Mouse (Mus musculus) olfactory bulb, adult 2 months (tissue): Measurements from ENCODE around the gene Klc3.

ENCODE experiments used
- CTCF ChIP-seq: fragments of 200-500 bp; IDR thresholded peaks from 2 replicates; pipeline ENCODE4 v1.5.1; 2012; ENCODE audit warnings: low read depth, mild to moderate bottlenecking, low read length, moderate library complexity; ENCODE audit not compliant: insufficient read depth
- POLR2A ChIP-seq: fragments of 200-500 bp; IDR thresholded peaks from 2 replicates; pipeline ENCODE4 v1.6.1; 2012; ENCODE audit warnings: mild to moderate bottlenecking, low read depth, low read length, moderate library complexity; ENCODE audit not compliant: insufficient read depth

- TF ChIP-seq CTCF (no peak), POLR2A (no peak)
Measured at GRCm38 (mm10) chr7:19437048-19437447, 33.1 kb upstream of the Klc3 start.
